Mouse (Mus musculus) liver, postnatal 0 days (tissue): ENCODE data around the gene Mocs2.

Experiments used
- CTCF ChIP-seq: sonication (generic); IDR thresholded peaks from 2 replicates; pipeline ENCODE4 v1.5.1; 2016; ENCODE audit warnings: antibody characterized with exemption, low read depth
- EP300 ChIP-seq: IDR thresholded peaks from 2 replicates; pipeline ENCODE4 v1.6.1; 2016; ENCODE audit warnings: antibody characterized with exemption, low read depth, mild to moderate bottlenecking

DNA sequence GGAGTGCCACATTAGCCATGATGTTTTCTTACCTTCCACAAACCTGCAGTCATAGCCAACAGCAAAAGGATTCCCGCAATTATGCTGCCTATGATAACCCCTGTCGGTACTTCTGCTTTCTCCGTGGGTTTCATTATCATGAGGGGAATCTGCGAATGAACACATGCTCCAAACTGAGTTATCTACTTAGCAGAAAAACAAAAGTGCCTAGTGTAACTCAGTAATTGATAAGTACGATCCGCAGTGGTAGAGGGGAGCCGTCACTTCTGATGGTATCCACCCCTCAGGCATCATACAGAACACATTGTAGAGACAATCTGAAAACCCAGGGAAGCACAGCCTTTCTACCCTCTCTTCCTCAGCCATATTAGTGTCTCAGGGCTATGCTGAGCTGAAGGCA, 19.0 kb downstream of the Mocs2 start:
- TF ChIP-seq CTCF (no peak), EP300 (no peak)
